Mouse (Mus musculus) intestine, embryonic 15.5 days (tissue): ENCODE measurements at regions not wholly inside any gene's neighbourhood (a gene's known extent, or its start where the extent isn't known, plus 50 kb on each side); places are given as distances from the start of the nearest gene placed in this dataset.

Experiments used
- ATAC-seq: fragments of 200-750 bp; cut with Nextera tagmentation; 2 replicates; pipeline ENCODE4 v1.8.0; 2017; ENCODE audit warnings: moderate TSS enrichment, moderate library complexity
- H3K27ac ChIP-seq: fragments of 300-500 bp; sonication (generic); 2 replicates; pipeline ENCODE4 v1.5.1; 2015; ENCODE audit warnings: mild to moderate bottlenecking, inconsistent platforms
- H3K27me3 ChIP-seq: fragments of 300-500 bp; sonication (generic); replicated peaks from 2 replicates; pipeline ENCODE4 v1.6.1; 2015; ENCODE audit warnings: inconsistent platforms
- H3K36me3 ChIP-seq: fragments of 300-500 bp; sonication (generic); 2 replicates; pipeline ENCODE4 v1.6.1; 2015; ENCODE audit warnings: inconsistent platforms
- H3K4me1 ChIP-seq: fragments of 300-500 bp; sonication (generic); replicated peaks from 2 replicates; pipeline ENCODE4 v1.6.1; 2015; ENCODE audit warnings: inconsistent platforms
- H3K4me2 ChIP-seq: fragments of 300-500 bp; sonication (generic); replicated peaks from 2 replicates; pipeline ENCODE4 v1.6.1; 2015; ENCODE audit warnings: mild to moderate bottlenecking, inconsistent platforms
- H3K4me3 ChIP-seq: fragments of 300-500 bp; sonication (generic); replicated peaks from 2 replicates; pipeline ENCODE4 v1.5.1; 2015; ENCODE audit warnings: inconsistent platforms
- H3K9ac ChIP-seq: fragments of 300-500 bp; sonication (generic); 2 replicates; pipeline ENCODE4 v1.6.1; 2015; ENCODE audit warnings: inconsistent platforms
- H3K9me3 ChIP-seq: fragments of 300-500 bp; sonication (generic); 2 replicates; pipeline ENCODE4 v1.6.1; 2016; ENCODE audit warnings: inconsistent platforms
- WGBS: fragments of 180-500 bp; shearing (Covaris S2); methylation state at CpG from one replicate; pipeline ENCODE4 v1.1.7; 2015; 5-methylcytosine and 5-hydroxymethylcytosine counted together

GRCm38 (mm10) chrX:12344805-12345555 is 184.8 kb upstream of the Bcor start:
- no peaks in the 10 kb centered on the region for H3K9me3 ChIP-seq

DNA sequence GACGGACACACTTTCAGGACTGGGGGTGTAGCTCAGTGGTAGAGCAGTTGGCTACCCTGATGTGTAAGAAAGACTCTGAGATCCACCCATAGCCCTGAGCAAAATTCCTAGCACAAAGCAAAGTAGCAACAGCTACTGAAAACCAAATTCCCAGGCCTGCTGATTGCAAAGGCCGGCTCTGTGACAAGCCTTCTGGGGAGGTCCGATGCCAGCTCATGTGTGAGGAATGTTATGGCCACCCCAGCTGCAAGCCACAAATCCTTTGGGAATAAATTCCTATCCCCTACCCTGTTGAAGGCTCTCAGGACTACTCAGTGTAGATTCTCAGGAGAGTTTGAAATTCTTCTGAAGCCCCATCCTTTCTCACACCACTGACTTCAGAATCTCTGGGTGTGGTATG is 186.7 kb upstream of the Bcor start:
- no peaks in the 10 kb centered on the region for H3K36me3 ChIP-seq
- H3K27ac ChIP-seq = no peak overlapping the region
- 70% methylated on average over 3 of the region's 3 CpGs for WGBS
- ATAC-seq = no peak
- H3K4me2 ChIP-seq = no peak overlapping the region
- no peaks in the 10 kb centered on the region for H3K9me3 ChIP-seq
- H3K27me3 ChIP-seq = no peaks in the 10 kb centered on the region
- no peak overlapping the region for H3K9ac ChIP-seq
- H3K4me1 ChIP-seq = no peaks in the 10 kb centered on the region
- H3K4me3 ChIP-seq = no peak overlapping the region

More at GRCm38 (mm10) chrX:12344805-12345555, 184.8 kb upstream of the Bcor start:
- no peak overlapping the region for H3K4me3 ChIP-seq
- H3K4me2 ChIP-seq = no peak overlapping the region
- no peaks in the 10 kb centered on the region for H3K27me3 ChIP-seq
- no peaks in the 10 kb centered on the region for H3K36me3 ChIP-seq
- WGBS = 69% methylated on average over 12 of the region's 12 CpGs
- ATAC-seq = peak; percentile 71
- H3K27ac ChIP-seq = no peak overlapping the region
- H3K4me1 ChIP-seq = no peaks in the 10 kb centered on the region
- no peak overlapping the region for H3K9ac ChIP-seq

- 55% methylated on average over 8 of the region's 8 CpGs for WGBS
- Histone ChIP-seq H3K4me1 (no peaks in the 10 kb centered on the region), H3K4me2 (no peak overlapping the region), H3K9me3 (no peaks in the 10 kb centered on the region), H3K36me3 (no peaks in the 10 kb centered on the region), H3K27me3 (no peaks in the 10 kb centered on the region), H3K9ac (no peak overlapping the region), H3K4me3 (no peak overlapping the region), H3K27ac (no peak overlapping the region)
- no peak for ATAC-seq
Measured at GRCm38 (mm10) chrX:12348117-12348516, 188.0 kb upstream of the Bcor start.

GRCm38 (mm10) chrX:12354875-12355274 is 194.7 kb upstream of the Bcor start:
- Histone ChIP-seq H3K36me3 (no peaks in the 10 kb centered on the region), H3K27me3 (no peaks in the 10 kb centered on the region), H3K4me3 (no peak overlapping the region), H3K4me1 (no peaks in the 10 kb centered on the region), H3K4me2 (no peak overlapping the region), H3K9me3 (no peaks in the 10 kb centered on the region), H3K9ac (no peak overlapping the region), H3K27ac (no peak overlapping the region)
- 97% methylated on average over 2 of the region's 2 CpGs for WGBS
- no peak for ATAC-seq

- Histone ChIP-seq H3K27ac (no peak overlapping the region), H3K9ac (no peak overlapping the region), H3K4me3 (no peak overlapping the region), H3K36me3 (no peaks in the 10 kb centered on the region), H3K4me1 (no peaks in the 10 kb centered on the region), H3K9me3 (no peaks in the 10 kb centered on the region), H3K4me2 (no peak overlapping the region), H3K27me3 (no peaks in the 10 kb centered on the region)
- WGBS = 50% methylated on average over 1 of the region's 1 CpGs
- no peak for ATAC-seq
Measured at GRCm38 (mm10) chrX:12358026-12358425, 197.9 kb upstream of the Bcor start.

DNA sequence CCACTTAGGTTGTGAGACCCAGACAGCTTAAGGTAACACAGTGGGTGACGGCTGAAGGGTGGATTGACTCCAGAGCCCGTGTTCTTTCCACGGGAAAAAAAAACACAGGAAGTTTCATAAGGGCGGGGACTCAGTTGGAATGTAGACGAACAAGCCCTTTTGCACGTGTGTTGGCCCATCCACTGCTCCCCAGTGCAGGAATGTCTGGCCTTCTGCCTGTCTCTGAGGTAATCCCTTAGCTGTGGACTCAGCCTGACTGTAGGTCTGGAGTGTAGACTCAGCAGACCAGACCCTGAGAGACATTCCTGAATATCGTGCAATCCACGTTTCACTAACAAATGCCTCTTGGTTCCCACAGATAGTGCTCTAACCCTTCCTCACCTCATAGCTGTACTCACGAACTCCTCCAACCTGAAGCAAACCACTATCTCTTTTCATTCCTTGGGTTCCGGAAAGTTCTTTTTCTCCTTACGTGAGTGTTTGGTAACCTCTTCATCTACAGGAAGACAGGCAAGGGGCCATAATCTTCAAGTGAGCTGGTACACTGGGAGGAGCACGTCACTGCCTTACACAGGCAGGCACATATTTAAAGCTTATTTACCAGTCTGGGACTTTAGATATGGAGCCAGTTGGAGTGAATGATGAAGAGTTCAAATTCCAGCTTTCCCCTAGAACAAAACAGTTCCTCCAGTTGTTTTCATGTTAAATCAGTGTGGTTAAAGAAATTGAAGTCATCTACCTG is 205.6 kb upstream of the Bcor start:
- Histone ChIP-seq H3K4me1 (no peaks in the 10 kb centered on the region), H3K9me3 (no peaks in the 10 kb centered on the region), H3K27me3 (0 out of 2 replicates have a peak, but pooled peaks cover 4% of the 10 kb centered on the region), H3K4me2 (no peak overlapping the region), H3K36me3 (no peaks in the 10 kb centered on the region), H3K27ac (no peak overlapping the region), H3K4me3 (no peak overlapping the region), H3K9ac (no peak overlapping the region)
- peak; percentile 79 for ATAC-seq
- WGBS = 57% methylated on average over 12 of the region's 12 CpGs

DNA sequence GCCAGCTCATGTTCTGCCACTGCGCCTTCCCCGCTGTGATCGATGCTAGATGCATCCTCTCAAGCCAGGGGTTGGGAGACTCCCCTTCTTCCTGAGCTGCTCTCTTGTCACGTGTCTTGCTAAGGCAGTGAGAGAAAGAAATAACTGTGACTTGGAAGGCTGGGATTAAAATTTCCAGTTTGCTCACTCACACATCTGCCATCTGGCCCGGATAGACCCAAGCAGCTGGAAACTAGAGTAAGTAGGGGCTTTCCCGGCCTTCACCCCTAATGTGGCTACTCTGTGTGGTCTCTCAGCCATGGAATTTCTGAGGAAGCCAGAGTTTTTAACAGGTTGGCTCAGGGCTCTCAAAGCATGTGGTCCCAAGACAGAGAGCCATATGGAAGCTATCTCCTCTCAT is 206.6 kb upstream of the Bcor start:
- Histone ChIP-seq H3K27ac (no peak overlapping the region), H3K9ac (no peak overlapping the region), H3K9me3 (no peaks in the 10 kb centered on the region), H3K27me3 (0 out of 2 replicates have a peak, but pooled peaks cover 4% of the 10 kb centered on the region), H3K4me2 (no peak overlapping the region), H3K4me3 (no peak overlapping the region), H3K4me1 (no peaks in the 10 kb centered on the region), H3K36me3 (no peaks in the 10 kb centered on the region)
- no peak for ATAC-seq
- 87% methylated on average over 6 of the region's 6 CpGs for WGBS

- Histone ChIP-seq H3K36me3 (no peaks in the 10 kb centered on the region), H3K9me3 (no peaks in the 10 kb centered on the region), H3K4me1 (no peaks in the 10 kb centered on the region), H3K4me3 (no peak overlapping the region), H3K27me3 (0 out of 2 replicates have a peak, but pooled peaks cover 4% of the 10 kb centered on the region), H3K9ac (no peak overlapping the region), H3K27ac (no peak overlapping the region), H3K4me2 (no peak overlapping the region)
- ATAC-seq = peak; percentile 71
- WGBS = 73% methylated on average over 6 of the region's 6 CpGs
Measured at GRCm38 (mm10) chrX:12373670-12374069, 213.5 kb upstream of the Bcor start.

DNA sequence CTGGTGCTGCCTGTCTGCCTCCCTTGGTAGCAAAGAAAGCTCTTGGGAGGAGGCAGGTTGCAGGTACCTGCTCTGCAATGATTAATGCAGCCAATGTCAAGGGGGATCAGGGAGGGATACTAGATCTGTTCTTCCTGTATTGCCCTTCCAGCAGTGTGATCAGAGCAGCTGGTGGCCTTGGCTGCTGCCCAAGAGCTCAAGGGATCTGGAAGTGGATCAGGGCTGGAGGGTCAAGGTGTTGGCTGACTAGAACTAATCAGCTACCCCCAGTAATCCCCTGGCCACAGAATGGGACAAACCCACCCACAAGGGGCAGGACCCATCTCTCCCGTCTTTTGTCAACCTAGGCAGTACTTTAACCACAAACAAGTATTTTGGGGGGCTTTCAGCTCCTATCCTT is 211.8 kb upstream of the Atp6ap2 start:
- no peaks in the 10 kb centered on the region for H3K27me3 ChIP-seq
- no peaks in the 10 kb centered on the region for H3K4me1 ChIP-seq
- no peaks in the 10 kb centered on the region for H3K36me3 ChIP-seq
- ATAC-seq = no peak
- no peak overlapping the region for H3K4me3 ChIP-seq
- no peak overlapping the region for H3K9ac ChIP-seq
- no peaks in the 10 kb centered on the region for H3K9me3 ChIP-seq
- no peak overlapping the region for H3K4me2 ChIP-seq
- 64% methylated on average over 1 of the region's 1 CpGs for WGBS
- no peak overlapping the region for H3K27ac ChIP-seq

- Histone ChIP-seq H3K4me3 (no peak overlapping the region), H3K36me3 (no peaks in the 10 kb centered on the region), H3K4me1 (no peaks in the 10 kb centered on the region), H3K9me3 (no peaks in the 10 kb centered on the region), H3K27me3 (no peaks in the 10 kb centered on the region), H3K4me2 (no peak overlapping the region), H3K27ac (no peak overlapping the region), H3K9ac (no peak overlapping the region)
- peak; percentile 78 for ATAC-seq
- 61% methylated on average over 6 of the region's 6 CpGs for WGBS
Measured at GRCm38 (mm10) chrX:12376238-12376980, 211.2 kb upstream of the Atp6ap2 start.

DNA sequence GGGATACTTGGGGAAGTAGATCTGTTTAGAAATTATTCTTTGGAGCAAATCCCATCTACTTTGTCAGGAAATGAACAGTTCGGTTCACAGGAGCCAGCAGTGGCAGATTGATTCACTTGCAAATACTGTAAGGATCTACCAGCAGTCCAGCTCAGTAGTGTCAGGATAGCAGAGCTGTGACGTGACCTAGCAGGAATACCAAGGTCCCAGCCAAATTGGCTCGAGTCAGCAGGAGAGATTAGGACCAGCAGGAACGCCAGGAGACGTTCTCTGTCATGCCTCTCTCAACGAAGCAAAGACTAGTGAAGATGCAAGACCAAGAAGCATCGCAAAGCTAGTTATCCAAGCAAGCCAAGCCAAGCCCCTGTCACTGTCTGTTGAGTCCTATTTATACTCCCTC is 210.2 kb upstream of the Atp6ap2 start:
- Histone ChIP-seq H3K36me3 (no peaks in the 10 kb centered on the region), H3K27me3 (no peaks in the 10 kb centered on the region), H3K4me1 (no peaks in the 10 kb centered on the region), H3K4me2 (no peak overlapping the region), H3K27ac (no peak overlapping the region), H3K9ac (no peak overlapping the region), H3K9me3 (no peaks in the 10 kb centered on the region), H3K4me3 (no peak overlapping the region)
- WGBS = 80% methylated on average over 7 of the region's 7 CpGs
- no peak for ATAC-seq

DNA sequence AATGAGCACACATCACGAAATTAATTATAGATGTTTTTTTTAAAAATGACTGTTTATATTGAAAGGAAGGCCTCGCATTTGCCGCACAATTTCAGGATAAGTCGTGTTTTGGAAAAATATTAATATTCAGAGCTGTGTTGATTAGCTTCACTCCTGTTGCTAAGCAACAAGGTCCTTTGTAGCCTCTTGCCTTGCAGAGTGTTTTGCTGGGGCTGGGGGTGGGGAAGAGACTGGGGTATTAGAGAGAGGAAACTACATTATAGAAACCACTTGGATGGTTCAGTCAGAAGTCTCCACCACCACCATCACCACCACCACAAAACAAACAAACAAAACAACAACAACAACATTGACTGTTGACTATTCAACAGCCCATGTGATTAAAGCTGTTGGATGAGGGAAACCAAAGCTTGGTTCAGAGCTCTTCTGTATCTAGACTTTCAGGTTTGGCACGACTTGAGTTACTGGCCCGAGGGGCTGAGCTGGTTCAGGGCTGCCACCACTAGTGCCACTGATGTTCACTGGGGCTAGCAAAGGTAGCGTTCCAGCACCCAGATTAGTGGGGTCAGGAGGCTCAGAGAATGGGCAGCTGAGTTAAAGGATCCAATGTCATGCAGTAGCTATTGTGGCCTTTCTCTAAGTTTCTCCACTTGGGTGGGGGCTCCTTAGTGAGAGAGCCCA is 195.3 kb upstream of the Atp6ap2 start:
- H3K4me2 ChIP-seq = no peak overlapping the region
- no peak overlapping the region for H3K27ac ChIP-seq
- H3K4me1 ChIP-seq = no peaks in the 10 kb centered on the region
- no peak overlapping the region for H3K4me3 ChIP-seq
- no peak for ATAC-seq
- H3K36me3 ChIP-seq = no peaks in the 10 kb centered on the region
- WGBS = 71% methylated on average over 7 of the region's 7 CpGs
- no peaks in the 10 kb centered on the region for H3K27me3 ChIP-seq
- H3K9me3 ChIP-seq = no peaks in the 10 kb centered on the region
- no peak overlapping the region for H3K9ac ChIP-seq
